Mouse (Mus musculus): ENCODE results near the gene Tbc1d5. TPM values are rescaled to one million over a fixed set of nuclear protein-coding genes. Genes with fewer than 3 reads are reported as not detected.

Gene Tbc1d5
- total RNA-seq, 2 experiments from 2014 or later, result 26.2 to 55.5 TPM

DNA sequence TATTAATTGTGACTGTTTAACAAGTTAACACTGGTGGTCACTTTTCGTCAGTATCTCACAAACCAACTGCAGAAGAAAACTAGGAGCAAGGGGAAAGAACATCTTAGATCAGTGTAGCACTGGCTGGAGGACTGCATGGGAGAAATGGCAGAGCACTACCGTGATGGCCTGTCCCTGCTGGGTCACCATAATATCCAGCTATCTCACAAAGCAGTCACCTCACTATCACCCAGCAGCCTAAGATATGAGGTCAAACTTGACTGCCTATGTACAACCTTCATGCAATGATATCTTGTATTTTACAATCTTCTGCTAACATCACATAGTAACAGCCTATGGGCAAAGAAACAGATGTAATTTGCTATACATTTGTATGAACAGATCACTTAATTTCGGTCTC is 274.7 kb downstream of the Tbc1d5 start:
- 0 out of 2 replicates have a peak, but pooled peaks have one; percentile 17 for ATAC-seq (replicated peaks; ENCODE audit: poor library complexity)

DNA sequence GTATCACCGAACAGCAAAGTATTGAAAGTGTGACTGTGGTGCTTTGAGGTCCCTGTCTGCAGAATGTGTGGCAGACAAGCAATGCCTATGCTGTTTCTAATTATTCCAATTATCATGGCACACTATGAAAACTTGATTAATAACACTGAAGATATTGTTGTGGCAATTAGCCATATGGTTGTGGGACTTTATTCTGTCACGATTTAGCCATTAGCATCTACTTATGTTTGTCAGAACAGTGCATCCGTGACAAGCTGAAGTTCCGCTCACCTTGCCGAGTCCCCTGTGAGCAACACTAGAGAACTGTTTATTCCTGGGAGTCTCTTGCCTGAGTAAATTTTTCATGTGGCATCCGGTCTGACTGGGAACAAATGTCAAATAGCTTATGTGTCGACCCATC is 281.3 kb downstream of the Tbc1d5 start:
- no peak for ATAC-seq (replicated peaks; ENCODE audit: poor library complexity)

DNA sequence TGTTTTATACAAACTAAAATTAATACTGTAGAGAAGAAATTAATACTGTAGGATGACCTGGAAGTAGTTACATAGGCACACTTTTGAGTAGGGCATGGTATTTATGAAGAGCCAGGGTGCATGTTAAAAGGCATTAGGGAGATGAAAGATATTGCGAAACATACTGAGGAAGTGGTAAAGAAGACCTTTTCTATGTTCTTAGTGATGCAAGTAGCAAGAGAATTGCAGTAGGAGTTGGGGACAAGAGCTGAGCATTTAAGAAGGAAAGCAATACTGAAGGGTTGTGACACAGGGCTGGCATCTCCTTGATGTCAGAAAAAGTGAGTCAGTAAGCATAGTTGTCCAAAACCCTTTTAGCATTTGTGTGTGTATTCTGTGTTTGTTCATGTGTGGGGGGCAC is 289.7 kb downstream of the Tbc1d5 start:
- ATAC-seq (replicated peaks; ENCODE audit: poor library complexity), result peak; percentile 98

DNA sequence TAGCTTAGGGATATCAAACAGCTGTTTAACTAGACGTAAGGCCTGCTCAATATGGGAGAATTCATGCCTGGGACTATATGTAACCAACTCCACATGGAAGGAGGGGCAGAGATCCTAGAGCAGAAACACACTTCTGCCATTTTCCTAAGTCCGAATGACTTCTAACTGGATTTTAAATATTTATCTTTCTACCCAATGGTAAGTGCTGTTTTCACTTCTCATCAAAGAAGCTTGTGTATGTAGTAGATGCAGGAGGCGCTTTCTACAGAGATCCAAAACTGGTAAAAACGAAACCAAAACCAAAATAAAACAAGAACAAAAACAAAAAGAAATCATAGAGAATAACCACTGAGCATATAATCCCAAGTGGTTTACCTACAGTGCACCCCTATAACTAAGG is 299.2 kb downstream of the Tbc1d5 start:
- ATAC-seq (replicated peaks; ENCODE audit: poor library complexity), result no peak

DNA sequence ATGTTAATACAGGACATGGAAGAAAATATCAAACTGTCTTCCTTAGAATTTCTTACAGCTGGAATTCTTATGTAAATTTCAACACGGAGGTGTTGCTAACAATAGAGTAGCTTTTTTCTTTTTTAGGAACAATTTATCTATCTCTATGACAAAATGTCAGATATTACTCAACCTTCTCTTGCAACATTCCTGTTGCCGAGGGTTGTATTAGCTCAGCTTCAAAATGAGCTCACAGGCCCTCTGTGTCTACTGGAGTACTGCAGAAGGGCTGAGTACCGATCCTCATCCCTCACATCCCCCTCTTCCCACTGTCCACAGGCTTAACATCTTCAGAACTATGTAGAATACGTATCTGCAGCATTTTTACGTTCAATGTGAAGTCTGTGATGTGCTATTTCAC is 302.7 kb downstream of the Tbc1d5 start:
- ATAC-seq (replicated peaks; ENCODE audit: poor library complexity), result peak; percentile 86

DNA sequence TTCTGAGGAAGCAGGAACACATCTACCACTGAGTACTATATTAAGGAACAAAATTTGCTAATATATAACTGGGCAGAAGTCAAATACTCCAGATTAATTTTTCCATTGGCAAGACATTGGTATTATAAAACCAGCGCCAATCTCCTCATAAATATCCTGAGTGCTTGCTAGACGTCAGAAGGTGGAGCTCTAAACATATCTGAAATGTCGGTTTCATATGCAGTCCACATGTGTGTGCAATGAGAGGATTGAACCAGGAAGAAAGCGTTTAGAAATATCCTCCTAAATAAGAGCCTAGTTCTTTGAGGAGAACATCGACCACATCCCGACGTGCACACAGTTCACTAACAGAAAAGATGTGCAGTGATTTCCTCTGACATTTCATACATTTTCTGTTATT is 305.1 kb downstream of the Tbc1d5 start:
- ATAC-seq (replicated peaks; ENCODE audit: poor library complexity), result no peak

DNA sequence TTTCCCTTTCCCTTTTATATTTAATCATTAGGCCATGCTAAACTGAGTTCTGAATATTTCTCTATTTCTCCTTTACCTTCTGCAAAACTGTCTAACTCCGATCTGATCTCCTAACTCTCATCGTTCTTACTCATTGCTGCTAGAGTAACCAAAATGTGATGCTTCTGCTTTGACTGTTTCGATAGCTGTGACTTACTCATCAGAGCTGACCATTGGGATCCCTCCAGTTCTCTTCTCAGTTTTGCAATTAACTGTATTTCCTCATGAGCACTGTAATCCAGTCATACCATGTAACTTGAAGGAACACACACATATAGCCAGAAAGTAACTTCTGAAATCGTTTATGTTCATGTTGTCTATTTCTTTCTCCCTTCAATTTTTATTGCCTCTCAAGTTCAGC is 306.6 kb downstream of the Tbc1d5 start:
- ATAC-seq (replicated peaks; ENCODE audit: poor library complexity), result peak; percentile 86

DNA sequence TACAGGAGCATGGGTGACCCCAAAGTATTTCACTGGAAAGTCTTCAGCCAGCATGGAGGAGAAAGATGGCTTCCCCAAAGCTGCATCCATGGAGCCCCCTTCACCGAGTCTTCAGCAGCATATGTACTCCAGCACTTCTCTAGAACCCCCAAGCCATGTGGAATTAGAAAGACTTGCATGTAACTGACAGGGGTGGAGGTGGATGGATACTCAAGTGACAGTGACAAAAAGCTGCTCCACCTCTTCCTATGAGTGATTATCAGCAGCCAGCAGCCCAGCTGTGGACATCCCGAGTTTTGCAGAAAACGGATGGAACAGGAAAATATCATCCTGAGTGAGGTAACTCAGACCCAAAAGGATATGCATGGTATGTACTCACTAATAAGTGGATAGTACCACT is 311.9 kb downstream of the Tbc1d5 start:
- no peak for ATAC-seq (replicated peaks; ENCODE audit: poor library complexity)

DNA sequence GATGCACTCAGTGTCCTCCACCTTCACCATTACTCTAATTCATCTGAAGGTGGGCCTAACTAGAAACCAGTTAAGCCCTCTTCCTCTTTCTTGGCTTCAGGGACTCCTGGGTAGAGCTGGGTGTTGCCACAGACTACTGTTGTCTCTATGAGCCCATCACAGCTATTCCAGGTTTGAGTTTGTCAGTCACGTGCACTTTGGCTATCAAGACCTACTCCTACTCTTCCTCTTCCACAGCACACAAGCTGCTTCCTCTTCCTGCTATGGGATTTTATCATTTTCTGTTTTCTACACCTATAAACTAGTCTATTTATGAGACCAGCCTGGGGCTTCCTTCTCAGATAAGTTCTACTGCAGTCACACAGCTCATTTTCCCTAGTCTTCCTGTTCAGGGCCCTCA is 314.4 kb downstream of the Tbc1d5 start:
- peak; percentile 79 for ATAC-seq (replicated peaks; ENCODE audit: poor library complexity)

DNA sequence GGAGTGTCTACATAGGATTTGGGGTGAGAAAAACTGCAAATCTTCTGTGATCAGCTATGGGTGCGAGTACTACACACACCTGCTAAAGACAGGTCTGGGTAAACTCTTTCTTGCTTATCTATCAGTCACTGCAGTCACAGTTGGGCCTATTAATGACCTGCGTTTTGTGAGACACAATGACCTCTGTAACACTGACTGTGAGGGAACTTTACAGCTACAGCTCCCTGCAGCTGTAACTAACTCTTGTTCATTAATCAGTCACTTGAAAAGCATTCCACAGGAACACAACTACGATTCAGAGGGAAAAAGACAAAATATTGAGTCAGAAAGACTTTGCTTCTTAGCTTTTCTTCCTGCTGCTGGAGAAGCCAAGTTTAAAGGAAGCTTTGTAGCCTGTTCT is 325.9 kb downstream of the Tbc1d5 start:
- ATAC-seq (replicated peaks; ENCODE audit: poor library complexity), result no peak

DNA sequence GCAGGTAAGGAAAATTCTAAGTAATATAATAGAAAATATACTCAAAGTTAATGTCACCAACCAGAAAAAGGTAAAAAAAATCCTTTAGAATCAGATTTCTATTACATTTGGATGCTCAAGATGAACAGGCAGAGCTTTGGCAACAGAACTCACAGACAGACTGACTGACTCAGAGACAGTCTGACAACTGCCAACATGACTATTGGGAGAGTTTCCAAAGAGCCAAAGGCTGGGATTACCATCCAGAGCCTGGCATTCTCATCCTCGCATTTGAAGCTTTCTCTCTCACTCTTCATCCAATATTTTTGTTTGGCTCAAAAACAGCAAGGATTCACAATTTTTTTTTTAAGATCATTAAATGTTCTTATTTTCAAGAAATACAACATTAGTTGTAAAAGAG is 327.8 kb downstream of the Tbc1d5 start:
- no peak for ATAC-seq (replicated peaks; ENCODE audit: poor library complexity)

DNA sequence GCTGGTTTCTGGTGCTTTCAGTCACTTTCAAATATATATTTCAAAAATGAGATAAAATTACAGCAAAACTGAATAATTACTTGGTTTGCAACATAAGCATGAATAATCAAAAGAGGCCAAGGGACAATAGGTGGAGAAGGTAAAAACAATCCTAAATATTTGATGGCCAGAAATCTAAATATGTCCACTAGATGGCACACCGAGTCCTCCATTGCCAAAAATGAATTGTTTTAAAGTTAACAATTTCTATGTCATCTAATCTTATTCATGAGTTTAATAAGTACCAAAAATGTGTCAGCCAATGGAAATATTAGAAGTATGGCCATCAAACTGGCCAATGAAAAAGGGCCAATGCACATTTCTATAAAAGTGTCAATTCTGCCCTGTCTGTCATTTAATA is 365.1 kb downstream of the Tbc1d5 start:
- ATAC-seq (replicated peaks; ENCODE audit: poor library complexity), result peak; percentile 52; the same call in 1 of the 2 replicates

DNA sequence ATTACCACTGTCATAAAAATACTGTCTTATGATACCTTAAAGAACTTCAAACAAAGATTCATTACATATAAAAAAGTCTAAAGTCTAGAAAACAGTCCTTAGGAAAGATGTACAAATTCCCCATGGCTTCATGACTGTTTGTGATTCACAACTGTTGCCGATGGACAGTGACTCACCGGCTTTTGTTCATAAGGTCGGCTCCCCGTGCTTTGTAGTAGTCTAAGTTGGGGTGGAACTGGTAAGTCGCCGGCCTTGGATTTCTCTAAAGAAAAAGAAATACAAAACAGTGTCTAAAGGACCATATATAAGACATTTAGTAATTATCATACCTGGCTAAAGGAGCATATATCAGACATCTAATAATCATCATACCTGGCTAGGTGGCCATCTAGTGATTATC is 365.6 kb downstream of the Tbc1d5 start:
- ATAC-seq (replicated peaks; ENCODE audit: poor library complexity), result no peak

DNA sequence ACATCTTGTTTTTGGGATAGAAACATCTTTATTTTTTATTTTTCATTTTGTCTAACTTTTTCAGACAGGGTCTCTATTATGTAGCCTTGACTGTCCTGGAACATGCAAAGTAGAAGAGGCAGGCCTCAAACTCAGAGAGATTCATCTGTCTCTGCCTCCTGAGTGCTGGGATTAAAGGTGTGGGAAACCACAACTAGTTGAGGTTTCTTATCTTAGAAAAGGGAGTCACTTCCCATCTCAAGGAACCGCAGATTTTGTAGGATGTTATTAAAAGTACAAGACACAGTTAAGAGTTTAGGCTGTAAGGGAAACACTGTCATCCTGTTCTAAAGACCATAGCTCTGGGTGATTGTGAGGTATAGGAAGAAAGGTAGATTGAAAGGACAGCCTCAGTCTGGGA is 373.5 kb downstream of the Tbc1d5 start:
- no peak for ATAC-seq (replicated peaks; ENCODE audit: poor library complexity)

DNA sequence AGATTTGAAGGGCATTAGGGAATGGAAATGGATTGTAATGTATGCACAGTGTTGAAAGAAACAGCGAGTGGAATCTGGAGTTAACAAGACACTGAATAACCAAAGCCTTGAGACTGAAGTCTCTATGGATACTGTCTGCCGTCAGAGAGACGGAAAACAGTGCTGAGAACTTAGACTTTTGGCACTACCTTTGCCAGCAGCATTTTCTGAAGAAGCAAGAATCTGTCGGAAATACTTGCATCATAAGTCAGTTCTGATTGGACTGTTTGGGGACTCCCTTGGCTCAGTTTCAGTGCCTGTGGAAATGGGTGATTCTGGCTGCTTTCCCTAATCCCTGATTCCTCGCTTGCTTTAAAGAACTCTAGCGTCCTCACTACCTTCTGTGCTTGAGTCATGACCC is 375.9 kb downstream of the Tbc1d5 start:
- no peak for ATAC-seq (replicated peaks; ENCODE audit: poor library complexity)

DNA sequence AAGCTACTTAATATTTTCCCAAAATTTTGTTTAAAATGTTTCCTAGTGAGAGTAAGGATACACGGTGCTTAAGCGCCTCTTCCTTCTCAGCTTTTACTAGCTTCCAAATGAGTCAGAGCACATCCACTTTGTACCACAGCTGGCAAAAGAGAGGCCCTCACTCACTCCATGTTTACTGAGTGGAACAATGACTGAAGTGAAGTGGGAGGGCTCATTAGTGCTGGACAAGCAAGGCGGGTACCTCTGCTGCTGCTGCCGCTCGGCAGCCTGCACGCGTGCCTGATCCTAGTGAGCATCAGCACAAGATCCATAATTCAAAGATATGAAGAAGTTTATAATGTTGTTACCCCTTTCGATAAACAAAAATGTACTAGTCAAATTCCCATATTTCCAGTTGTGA is 376.8 kb downstream of the Tbc1d5 start:
- no peak for ATAC-seq (replicated peaks; ENCODE audit: poor library complexity)

DNA sequence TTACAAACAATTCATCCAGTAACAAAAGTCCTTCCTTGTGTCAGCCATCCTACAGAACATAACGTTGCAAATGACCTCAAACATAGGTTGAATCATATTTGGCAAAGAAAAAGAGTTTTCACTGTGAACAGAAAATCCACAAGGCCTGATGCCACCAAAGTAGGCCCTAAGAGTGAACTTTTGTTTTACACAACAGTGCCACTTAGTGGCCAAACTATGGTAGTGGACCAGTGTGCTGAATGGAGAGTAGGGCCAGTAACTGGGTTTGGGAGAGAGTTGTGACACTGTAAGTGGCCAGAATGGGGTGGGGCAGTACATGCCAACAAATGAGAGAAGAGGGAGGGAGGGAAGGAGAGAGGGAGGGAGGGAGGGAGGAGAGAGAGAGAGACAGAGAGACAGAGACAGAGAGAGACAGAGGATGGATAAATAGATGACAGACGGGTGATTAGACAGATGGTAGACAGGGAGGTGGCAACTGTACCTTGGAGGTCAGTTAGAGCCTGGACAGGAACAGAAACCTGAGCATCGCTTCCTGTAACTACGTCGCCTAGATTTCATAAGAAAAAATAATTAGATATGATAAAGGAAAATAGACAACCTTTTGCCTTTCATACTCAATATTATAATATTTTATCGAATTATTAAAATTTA is 383.6 kb downstream of the Tbc1d5 start:
- peak; percentile 100 for ATAC-seq (replicated peaks; ENCODE audit: poor library complexity)

DNA sequence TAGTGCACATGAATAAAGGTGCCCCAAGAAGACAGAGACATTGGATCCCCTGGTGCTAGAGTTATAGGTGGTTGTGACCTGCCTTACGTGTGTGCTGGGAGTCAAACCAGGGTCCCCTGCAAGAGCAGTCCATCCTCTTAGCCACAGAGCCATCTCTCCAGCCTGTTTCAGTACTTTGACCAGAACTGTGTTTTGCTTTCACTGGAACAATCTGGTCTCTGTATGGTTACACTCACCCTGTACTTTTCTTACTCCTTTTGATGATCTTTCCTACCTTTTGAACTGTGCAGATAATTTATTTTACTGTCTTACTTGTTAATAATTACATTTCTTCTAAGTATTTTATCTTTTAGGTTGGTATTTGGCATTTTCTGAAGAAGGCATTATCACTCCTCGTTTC is 387.5 kb downstream of the Tbc1d5 start:
- ATAC-seq (replicated peaks; ENCODE audit: poor library complexity), result no peak

DNA sequence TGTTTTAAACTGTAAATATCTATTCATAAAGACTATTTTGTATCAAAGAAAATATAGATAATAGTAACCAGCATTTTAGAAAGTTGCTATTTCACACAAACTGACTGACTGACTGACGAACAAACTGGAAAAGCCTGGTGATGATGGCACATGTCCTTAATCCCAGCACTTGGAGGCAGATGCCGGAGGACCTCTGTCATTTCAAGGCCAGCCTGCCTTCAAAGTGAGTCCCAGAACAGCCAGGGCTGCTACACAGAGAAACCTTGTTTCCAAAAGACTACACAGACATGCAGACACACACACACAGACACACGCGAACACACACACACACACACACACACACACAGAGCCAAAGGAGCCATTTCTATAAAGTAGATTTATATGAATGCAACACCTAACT is 390.3 kb downstream of the Tbc1d5 start:
- no peak for ATAC-seq (replicated peaks; ENCODE audit: poor library complexity)

DNA sequence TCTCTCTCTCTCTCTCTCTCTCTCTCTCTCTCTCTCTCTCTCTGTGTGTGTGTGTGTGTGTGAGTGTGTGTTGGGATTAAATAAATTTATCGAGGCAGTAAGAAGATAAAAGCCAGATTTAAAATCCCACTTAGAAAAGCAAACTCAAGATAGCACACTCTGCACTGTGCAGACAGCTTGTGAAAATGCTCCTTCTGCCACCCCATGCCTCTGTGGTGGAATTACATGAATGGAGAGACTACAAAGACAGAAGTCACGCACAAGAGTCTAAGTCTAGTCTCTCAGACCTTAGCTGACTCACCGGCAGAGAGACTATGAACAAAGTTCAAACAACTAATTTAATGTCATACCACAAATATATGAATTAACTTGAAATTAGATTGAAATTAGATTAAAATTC is 403.9 kb downstream of the Tbc1d5 start:
- no peak for ATAC-seq (replicated peaks; ENCODE audit: poor library complexity)

DNA sequence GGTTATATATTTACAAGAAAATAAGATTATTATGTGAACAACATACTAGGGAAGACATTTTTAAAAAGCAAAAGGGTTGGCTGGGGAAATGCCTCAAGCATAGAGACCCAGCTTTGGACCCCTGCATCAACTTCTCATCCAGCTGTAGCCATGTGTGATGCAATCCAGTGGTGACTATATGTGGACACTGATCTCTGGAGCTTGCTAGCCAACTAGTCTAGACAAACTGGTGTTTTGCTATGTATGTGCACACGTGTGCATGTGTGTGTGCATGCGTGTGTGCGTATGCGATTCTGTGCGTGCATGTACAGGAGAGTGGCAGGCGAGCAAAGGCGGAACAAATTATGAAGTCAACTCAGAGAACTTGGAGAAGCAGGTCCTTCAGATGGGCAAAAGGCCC is 414.8 kb downstream of the Tbc1d5 start:
- ATAC-seq (replicated peaks; ENCODE audit: poor library complexity), result no peak; the same call in 1 of the 2 replicates

DNA sequence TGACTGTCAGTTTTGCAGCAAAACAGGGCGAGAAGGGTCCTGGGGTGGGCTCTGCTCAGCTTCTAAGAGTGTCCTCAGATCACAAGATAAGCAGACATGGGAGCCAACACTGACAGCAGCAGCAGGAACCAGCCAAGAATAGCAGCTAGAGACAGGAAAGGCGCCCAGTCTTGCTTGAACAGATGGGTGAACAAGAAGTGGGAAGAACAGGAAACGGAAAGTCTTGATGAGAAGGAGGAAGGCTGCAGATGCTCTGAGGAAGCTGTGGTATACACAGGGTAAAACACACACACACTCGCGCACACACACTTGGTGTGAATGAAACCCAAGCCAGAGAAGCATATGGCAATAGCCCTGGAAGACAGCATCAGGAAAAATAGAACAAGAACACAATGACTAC is 415.7 kb downstream of the Tbc1d5 start:
- peak; percentile 89 for ATAC-seq (replicated peaks; ENCODE audit: poor library complexity)

DNA sequence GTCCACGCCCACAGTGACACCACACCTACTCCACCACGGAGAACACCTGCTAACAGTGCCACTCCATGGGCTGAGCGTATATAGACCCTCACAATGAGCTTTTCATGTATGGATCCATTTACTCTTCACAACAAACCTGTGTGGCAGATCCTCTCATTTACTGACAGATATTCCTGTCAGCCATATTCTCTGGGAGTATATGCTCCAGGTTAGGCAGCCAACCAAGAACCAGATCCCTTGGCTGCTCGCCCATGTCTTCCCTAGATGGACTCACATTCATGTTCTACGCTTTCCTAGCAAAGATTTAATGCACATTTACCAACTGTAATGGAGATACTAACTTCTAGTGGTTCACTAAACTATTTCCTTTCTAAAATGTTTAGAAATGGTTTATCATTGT is 416.9 kb downstream of the Tbc1d5 start:
- ATAC-seq (replicated peaks; ENCODE audit: poor library complexity), result no peak
